Mouse (Mus musculus): ENCODE measurements around the gene Plcd1.
A peak's percentile ranks its signal among the peaks of the same experiment; 100 is the strongest.

DNA sequence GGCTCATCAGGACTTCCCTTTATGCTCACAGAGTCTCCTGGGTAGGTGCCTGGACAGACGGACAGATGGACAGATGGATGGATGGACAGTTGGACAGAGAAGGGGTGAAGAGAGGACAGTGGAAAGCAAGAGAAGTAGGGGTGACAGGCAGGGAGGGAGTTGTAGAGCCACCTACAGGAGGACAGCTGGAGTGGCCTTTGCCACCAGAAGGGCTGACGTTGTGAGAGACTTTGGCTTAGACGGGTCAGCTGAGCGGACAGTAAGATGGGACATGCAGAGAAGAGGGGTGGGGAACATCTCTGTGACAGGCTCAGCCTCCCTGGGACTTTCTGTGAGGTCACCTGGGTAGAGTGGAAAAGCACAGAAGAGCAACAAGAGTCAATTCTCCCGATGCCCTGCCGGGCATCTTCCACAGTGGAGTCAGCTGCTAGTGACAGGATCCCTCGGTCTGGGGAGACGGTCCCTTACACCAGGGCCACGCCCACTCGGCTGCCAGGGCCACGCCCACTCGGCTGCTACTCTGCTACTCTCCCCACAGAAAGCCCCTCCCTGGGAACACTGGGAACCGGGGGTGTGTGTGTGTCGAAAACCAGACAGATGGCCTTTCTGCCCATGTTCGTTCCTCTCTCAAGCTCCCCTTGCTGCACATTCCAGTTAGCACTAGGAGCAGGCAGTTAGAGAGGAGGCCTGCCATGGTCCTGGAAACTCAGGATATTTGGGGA is 7.0 kb upstream of the Plcd1 start:
- 0 out of 2 replicates have a peak, but pooled peaks have one; percentile 17 for TF ChIP-seq CTCF (IDR thresholded peaks at IDR 0.05)
- no peak for TF ChIP-seq EP300 (IDR thresholded peaks at IDR 0.05)
